Mouse (Mus musculus) erythroid progenitor cell, adult 5-6 weeks (primary cell): ENCODE measurements around the gene Slit2. TPM values are rescaled to one million over a fixed set of nuclear protein-coding genes. Genes with fewer than 3 reads are reported as not detected.

ENCODE experiments used
- ATAC-seq: replicated peaks from 2 replicates; pipeline ENCODE4 v1.8.0; 2016; ENCODE audit warnings: moderate number of reproducible peaks, mild to moderate bottlenecking, moderate TSS enrichment, inconsistent platforms; ENCODE audit not compliant: poor library complexity, low FRiP score, severe bottlenecking
- total RNA-seq, 2 experiments: library from RNA; stranded (forward) in 1 of 2; stranded (reverse) in 1 of 2; fragments of 150-400 nt in 1 of 2; fragments of 186-747, 209-891 nt in 1 of 2; gene quantifications; 2 replicates each; pipeline versions ENCODE4 v1.2.3 to v1.2.4; 2015 to 2017; ENCODE audit warnings: low replicate concordance in 2 of 2

The Slit2 gene
- total RNA-seq, 2 experiments from 2014 or later, result 1.1 TPM; not detected in 1

DNA sequence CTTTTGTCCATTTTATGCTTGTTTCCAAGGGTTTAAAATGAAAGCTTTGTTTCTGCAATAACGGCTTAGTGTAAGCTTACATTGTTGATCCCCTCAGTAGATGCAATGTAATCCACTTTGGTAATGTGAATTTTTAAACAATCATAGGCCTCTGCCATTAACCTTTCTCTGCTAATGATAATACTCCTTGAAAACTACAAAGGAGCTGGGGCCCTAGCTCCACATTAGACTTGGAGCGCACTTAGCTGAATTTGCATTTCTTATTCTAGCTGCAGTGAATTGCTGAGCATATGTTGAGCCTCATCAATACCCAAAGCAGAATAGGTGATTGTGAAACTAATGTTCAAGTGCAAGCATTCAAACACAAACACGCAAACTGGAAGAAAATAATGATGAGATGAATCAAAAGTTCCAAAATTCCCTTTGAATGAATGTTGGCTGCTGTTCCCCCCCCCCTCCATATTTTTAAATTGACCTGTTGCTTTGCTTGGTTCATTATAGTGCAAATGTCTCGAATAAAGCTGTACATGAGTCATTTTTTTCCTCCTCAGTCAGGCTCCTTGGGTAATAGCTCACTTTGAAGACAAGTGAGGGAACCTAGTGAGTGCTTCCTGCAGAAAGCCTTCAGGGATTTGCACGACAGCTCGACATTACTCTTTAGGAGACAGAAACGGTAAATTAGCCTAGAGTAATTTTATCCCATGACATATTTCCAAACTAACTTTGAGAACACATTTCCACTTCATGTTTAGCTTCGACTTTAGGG, 66.2 kb downstream of the Slit2 start:
- ATAC-seq, result no peak

DNA sequence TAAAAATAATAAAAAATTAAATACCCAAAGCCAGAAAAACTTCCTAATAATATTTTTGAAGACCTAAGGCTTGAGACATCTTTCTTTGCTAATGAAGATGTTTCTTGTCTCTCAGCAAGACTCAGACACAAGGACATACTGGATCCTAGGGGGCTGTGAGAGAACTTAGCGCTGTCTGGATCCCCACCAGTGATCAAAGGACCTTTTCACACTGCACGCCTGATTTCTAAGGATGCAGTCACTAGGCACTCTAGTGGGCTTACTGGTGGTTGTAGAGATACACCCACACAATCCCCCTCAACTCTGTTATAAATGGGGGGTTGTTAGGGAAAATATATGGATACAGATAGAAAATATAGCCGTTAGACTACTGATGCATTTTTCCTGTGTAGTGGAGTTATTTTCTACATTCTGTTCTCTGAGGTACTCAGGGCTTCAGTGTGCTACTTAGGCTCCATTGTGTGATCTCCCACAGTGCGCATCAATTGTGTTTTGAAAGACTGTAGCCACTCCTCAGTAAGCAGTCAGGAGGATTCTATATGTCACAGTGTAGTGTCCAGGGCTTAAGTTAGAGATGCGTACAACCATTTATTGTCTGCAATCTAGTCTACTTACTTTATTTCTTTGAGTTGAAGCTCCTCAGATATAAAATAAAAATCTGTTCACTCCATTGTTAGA, 67.8 kb downstream of the Slit2 start:
- no peak for ATAC-seq

DNA sequence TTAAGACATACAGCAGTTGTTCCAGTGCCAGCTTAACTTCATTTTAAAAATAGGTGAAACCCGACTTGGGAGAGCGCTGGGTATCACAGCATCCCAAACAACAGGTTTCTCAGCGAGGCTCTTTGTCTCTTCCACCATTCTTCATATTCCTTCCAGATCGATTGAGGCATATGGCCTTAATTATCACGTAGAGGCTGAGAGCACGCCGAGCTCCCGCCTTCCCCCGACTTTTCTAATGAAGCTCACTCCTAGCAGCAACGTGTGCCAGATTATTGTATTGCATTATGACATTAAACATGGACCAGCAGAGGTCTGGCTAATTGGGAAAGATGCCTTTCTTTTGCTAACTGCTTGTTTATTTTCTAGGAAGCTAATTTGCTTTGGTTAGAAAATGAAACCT, 75.7 kb downstream of the Slit2 start:
- no peak for ATAC-seq

DNA sequence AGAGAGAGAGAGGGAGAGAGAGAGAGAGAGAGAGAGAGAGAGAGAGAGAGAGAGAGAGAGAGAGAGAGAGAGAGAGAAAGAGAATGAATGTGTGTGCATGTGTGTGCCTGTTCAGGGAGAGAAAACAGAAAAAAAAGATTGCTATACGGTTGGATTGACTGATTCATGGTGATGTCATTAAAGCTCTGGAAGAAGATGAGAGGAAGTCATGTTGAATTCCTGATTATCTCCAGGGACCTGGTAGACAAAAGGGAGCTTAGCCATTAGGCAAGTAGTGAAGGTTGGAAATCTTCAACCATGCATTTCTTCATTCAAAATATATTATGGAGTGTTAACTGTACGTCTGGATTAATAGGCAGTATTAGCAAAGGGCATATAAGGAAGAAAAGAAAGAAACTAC, 77.8 kb downstream of the Slit2 start:
- no peak for ATAC-seq

DNA sequence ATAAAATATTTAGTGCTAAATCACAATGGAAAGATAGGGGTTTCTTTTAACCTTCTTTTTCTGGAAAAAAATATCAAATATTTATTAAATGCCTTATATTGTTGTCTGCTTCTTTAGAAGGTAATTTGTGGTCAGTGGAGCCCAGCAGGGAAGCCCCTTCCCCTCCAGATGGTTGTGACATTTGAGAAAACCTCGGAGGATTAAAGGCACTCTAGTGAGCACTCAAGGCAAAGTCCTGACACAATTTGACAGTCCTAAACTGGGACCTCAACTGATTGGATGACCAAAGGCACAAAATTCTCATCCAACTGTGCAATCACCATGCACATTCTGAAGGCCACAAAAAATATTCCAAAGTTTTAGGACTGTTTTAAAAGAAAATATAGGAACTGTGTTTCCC, 95.8 kb downstream of the Slit2 start:
- ATAC-seq, result no peak

DNA sequence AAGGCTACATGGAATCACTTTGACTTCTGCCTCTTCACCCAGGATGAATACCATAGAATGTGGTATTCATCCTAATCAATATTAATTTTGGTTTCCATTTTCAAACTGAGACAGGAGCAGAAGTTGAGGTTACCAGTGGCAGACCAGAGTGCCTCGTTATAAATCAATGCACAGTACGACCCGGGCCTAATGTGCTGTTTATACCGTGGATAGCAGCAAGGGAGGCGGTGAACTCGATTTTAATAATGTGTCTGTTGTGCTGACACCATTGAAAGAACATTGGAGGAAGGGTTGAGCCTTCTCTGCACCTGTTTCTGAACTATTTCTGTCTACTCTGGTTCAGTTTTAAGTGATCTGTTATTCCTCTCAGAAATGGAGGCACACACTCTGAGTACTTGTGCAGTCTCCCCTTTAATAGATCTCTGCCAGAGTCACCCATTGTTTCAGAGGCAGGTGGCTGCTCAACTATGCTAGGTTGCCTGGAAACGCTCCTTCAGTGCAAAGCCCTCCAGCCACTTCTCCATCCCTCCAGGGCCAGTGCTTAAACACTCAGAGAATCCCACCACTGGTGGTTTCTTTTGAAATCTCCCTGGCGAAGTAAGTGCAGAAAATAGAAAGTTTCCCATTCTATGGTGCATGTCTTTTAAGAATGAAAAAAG, 98.4 kb downstream of the Slit2 start:
- ATAC-seq, result no peak

DNA sequence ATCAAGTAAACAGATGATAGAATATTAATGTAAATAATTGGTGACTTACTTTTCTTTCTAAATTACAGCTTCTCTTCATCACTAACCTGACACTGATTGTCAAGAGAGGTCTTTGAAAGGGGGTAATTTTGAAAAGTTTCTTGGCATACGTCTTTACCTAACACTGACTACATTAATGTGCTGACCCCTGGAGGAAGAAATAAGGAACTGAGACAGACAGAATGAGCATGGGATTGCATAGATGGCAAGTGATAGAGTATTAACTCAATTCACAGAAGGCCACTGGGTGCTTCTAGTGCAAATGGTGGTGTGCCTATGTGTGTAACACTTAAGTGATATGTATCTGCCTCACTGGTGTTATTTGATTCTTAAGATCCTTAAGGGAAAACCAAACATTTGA, 130.5 kb downstream of the Slit2 start:
- ATAC-seq, result no peak

DNA sequence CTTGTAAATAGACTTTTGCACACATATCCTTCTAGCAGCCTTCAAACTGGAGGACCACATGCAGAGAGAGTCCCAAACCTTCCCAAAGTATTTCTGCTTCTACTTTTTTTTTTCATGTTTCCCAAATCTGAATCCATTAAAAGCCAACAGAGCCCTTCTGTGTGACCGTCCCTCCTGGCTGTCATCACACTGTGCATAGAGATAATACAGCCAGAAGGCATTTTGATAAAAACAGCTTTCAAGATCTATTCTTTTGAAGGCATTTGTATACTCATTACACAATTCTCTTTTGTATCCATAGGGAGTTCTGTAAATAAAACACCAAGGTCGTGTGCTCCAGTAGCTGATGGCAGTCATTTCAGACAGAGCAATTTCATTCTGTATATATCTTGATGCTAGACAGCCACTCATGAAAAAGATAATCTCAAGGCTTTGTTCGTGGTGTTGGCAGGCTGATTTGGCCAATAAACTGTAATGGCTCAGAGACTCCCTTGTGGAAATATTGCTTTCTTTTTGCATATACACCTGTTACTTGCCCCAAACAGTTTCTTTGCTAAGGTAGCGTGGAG, 132.1 kb downstream of the Slit2 start:
- ATAC-seq, result no peak

DNA sequence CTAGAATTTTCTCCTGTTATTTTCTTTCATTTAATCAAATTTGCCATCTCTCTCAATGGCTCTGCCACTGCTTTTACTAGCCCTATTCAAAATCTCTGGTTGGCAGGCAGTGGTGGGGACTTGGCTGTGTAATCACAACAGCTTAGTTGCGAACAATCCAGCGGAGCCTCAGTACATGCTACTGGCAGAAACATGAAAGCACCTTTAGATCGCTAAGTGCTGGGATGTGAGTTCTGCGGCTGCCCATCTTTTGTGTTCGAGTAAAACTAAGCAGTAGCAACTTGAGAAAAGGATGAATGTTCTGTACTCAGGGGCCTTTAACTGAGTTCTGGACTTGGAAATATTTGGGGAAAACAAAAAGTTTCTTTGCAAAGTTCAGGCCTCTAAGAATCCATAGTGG, 139.7 kb downstream of the Slit2 start:
- no peak for ATAC-seq

DNA sequence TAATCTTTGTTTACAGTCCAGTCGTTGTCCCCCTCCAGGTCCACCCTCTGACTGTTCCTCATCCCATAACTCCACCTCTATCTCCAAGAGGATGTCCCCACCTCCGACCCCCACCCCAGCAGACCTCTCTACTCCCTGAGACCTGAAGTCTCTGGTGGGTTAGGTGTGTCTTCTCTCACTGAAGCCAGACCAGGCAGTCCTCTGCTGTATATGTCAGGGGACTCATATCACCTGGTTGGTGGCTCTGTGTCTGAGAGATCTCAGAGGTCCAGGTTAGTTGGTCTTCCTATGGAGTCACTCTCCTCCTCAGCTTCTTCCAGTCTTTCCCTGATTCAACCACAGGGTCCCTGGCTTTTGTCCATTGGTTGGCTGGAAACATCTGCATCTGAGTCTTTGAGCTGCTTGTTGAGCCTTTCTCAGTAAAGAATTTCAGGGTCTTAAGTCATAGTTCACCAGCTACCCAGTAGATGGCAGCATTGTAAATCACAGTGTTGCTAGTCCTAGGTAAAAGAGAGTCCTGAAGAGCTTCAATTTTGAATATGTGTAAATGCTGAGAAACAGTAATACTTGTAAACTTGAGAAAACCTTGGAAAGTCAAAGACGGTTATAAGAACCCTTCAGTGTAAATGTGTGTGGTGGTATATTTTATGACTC, 143.0 kb downstream of the Slit2 start:
- no peak for ATAC-seq

DNA sequence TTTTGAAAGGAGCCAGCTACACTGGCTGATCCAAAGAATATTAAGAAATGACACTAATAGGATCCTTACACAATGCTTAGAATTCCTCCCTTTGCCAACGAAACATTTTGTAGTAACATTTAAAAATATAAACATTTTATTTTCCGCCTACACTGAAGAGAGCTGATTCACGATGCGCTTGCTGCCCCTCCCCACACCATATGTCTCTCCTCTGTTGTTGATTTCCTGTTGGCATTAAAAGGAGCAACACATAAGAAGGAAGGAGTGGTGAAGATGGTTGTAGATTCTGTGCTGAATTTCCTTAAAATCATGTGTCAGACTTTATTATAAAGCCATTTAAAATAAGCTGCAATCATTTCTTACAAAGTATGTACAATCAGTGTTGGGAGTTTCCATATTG, 147.0 kb downstream of the Slit2 start:
- ATAC-seq, result no peak

DNA sequence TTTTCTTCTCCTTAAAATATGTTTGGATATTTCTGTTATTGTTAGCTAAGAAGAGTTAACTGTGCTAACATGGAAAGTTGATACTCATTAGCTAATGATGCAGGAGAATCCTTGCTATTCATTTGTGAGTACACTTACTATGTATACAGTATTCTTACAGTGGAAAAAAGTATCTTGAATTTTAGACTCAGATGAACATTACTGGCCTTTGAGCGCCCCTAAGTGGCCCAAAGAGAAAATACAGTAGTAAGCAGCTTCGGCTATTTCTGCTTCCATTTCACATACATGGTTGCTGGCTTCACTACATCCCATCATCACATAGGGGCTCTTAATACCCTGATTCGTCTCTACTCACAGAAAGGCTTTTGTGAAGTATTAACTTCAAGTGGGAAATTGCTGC, 153.6 kb downstream of the Slit2 start:
- ATAC-seq, result no peak

DNA sequence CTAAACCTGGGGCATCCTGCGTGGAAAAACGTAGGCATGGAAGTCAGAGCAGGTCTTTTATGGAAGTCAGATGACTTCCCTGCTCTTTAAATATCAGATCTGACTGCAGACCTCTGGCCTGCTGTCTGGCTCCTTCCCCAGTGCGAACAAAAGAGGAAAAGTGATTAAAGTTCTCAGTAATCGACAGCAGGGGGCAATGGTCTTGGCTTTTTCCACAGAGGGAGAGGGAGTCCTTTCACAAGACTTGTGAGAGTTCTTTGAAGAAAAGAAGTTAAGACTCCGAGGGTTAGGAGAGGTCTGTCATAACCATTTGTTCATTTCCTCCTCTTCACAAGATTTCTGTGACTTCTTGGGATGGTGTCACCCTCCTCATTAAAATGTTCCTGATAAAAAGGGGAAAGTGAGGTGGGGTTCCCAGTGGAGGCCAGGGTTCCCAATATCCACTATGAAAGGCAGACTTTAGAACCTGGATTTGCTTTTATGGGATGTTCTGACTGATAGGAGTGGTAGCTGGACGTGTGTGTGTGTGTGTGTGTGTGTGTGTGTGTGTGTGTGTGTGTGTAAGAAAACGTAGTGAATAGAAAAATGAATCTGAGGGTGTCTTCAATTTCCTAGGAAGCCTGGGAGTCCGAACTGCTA, 156.0 kb downstream of the Slit2 start:
- no peak for ATAC-seq

DNA sequence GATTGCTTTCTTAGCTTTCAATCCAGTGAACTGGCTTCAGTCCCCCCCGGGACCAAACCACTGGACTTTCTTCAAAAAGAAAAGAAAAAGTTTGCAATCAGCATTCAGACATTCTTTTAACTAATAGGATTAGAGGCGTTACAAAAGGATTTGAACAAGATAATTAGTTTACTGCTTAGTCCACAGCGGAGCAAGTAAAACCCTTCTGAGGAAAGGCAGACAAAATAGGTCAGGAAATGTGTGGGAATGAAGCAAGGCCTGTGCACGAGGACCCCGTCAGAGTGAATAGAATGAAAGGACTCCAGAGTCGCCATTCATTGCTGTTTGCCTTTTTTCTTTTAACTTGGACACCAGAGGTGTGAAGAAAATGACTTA, 156.5 kb downstream of the Slit2 start:
- ATAC-seq, result no peak

DNA sequence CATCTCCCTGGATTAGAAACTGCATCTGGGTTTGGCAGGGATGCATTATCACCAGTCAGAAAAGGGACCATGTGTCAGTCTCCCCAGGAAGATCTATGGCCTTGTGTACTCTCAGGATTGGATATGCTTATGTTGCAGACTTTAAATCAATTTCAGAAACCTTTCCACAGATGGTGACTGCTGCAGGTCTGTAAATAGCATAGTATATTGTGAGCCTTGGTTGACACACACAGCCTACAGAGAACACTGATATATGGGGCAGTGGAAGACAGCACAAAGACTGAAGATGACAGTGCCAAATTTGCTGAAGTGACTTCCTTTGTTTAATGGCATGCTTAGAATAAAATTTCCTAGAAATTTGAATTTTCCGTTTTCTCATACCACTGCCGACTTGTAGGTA, 163.1 kb downstream of the Slit2 start:
- ATAC-seq, result no peak

DNA sequence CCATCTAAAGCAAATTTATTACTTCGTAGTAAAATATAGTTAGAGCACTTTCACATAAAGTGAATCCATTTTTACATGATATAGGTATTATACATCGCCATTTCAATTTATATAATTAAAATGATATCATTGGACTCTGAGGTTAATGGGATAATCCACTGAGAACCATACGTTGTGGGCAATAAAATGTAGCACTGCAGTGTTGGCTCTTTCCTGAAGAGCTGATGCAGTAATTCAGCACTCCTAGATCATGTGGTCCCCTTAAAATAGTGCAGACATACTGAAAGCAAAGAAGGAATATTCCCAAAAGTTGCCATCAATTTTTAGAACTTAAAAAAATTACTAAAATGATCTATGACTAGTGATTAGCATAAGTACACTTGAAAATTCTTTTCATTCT, 177.9 kb downstream of the Slit2 start:
- ATAC-seq, result no peak

DNA sequence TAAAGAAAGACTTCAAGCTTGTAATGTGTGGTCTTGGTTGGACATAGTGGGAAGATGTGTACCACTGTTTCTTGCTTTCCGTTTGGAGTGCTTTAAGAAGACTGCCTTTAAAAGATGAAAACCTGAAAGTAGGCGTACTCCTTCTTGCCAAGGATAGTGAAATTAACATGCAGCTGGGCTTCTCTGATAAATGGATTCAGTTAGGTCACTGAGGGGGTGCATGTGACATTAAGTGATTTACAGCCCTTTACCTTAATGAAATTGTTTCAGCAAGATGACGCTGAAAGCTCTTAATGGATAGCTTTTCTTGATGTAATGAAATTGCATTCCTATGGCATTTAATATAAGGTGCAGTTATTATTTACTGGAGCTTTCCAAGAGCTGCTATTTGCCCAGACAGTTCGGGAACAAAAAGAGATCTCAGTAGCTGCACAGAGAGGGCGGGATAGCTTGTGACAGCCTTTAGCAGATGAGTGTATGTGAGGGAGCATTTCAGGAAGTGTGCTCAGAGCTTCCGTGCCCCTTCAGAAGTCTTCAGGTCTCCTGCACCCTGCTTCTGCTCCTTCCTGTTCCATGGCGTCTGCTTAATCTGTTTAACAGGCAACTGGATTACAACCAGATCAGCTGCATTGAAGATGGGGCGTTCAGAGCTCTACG, 198.8 kb downstream of the Slit2 start:
- ATAC-seq, result no peak

DNA sequence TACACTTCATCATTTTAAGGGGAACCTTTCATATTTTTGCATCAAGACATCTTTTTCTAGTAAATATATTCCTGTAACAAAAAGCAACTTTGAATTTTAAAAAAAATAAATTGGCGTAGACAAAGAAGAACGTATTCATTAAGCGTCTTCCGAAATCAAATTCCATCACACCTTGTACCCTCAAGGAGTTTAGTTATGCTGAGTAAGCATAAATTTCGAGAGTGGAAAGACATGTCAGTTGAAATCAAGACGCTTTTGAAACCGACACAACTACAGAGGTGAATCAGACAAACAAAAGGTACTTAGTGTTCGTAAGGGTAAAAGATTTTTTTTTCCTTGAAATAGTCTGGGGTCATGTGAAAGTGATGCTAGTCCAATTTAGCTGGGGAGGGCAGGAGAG, 201.4 kb downstream of the Slit2 start:
- no peak for ATAC-seq

DNA sequence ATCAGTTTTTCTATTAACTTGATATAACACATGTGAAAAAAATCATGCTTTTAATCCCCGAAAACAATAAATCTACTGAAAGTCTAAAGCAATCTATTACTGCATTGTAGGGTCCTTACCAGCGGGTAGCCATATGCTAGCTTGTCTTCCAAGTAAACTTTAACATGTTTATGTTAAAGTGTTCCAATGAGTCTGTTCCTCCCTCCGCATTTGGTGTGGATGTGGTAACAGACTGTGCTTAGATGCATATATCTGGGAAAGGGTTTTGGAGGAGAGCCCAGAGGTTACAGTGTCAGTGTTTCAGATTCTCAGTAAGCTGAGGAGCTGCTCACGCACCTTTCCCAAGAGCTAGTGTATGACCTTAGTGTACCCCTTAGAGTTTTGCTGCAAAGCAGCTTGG, 204.9 kb downstream of the Slit2 start:
- ATAC-seq, result no peak
